Mouse (Mus musculus) ES-E14 (cell line): Measurements from ENCODE around the gene Mapt. TPM values are rescaled to one million over a fixed set of nuclear protein-coding genes. Genes with fewer than 3 reads are reported as not detected.

Experiments
- DNase-seq: peaks from one replicate; pipeline ENCODE4 v3.0.0-alpha.2; 2013; ENCODE audit warnings: low read depth, low spot score
- H3K27ac ChIP-seq: 2 replicates; pipeline ENCODE4 v1.5.1; 2012; ENCODE audit warnings: low read depth, mild to moderate bottlenecking, low read length, moderate library complexity, mixed read lengths; ENCODE audit not compliant: poor library complexity, insufficient read depth, severe bottlenecking
- H3K36me3 ChIP-seq: 2 replicates; pipeline ENCODE4 v1.6.1; 2012; ENCODE audit warnings: mild to moderate bottlenecking, low read length, moderate library complexity, mixed read lengths; ENCODE audit not compliant: control insufficient read depth, poor library complexity, insufficient read depth, severe bottlenecking
- H3K4me1 ChIP-seq, 2 experiments: fragments of 150-350 bp in 1 of 2; sonication (generic) in 1 of 2; 2 replicates each; pipeline ENCODE4 v1.6.1; 2012; ENCODE audit warnings: low read length in 2 of 2, mild to moderate bottlenecking in 1 of 2, mixed read lengths in 1 of 2; ENCODE audit not compliant: control insufficient read depth in 2 of 2, insufficient read depth in 2 of 2, poor library complexity in 1 of 2
- H3K4me3 ChIP-seq, 2 experiments: fragments of 150-350 bp in 1 of 2; sonication (generic) in 1 of 2; 2 replicates each; pipeline ENCODE4 v1.5.1; 2012; ENCODE audit warnings: low read length in 2 of 2, low read depth in 1 of 2, mild to moderate bottlenecking in 1 of 2, mixed read lengths in 1 of 2; ENCODE audit not compliant: insufficient read depth in 1 of 2, poor library complexity in 1 of 2, severe bottlenecking in 1 of 2
- H3K9ac ChIP-seq: 2 replicates; pipeline ENCODE4 v1.6.1; 2012; ENCODE audit warnings: low read depth, mild to moderate bottlenecking, low read length, mixed read lengths; ENCODE audit not compliant: poor library complexity, insufficient read depth, severe bottlenecking
- H3K9me3 ChIP-seq: fragments of 150-350 bp; sonication (generic); 2 replicates; pipeline ENCODE4 v1.6.1; 2012; ENCODE audit warnings: low read depth, mild to moderate bottlenecking, low read length; ENCODE audit not compliant: control insufficient read depth, insufficient read depth
- CHD2 ChIP-seq: IDR thresholded peaks from 2 replicates; pipeline ENCODE4 v1.6.1; 2014; ENCODE audit warnings: mild to moderate bottlenecking, low read depth, low read length, inconsistent platforms
- HCFC1 ChIP-seq: IDR thresholded peaks from 2 replicates; pipeline ENCODE4 v1.6.1; 2012; ENCODE audit warnings: low read length, inconsistent platforms, borderline replicate concordance; ENCODE audit not compliant: insufficient read depth
- MAFK ChIP-seq: IDR thresholded peaks from 2 replicates; pipeline ENCODE4 v1.6.1; 2014; ENCODE audit warnings: mild to moderate bottlenecking, low read depth, low read length, inconsistent platforms; ENCODE audit not compliant: insufficient read depth
- ZC3H11A ChIP-seq: IDR thresholded peaks from 2 replicates; pipeline ENCODE4 v1.6.1; 2012; ENCODE audit warnings: low read depth, mild to moderate bottlenecking, inconsistent platforms, low read length, borderline replicate concordance
- ZNF384 ChIP-seq: IDR thresholded peaks from 2 replicates; pipeline ENCODE4 v1.6.1; 2012; ENCODE audit warnings: low read depth, low read length, inconsistent platforms
- in situ Hi-C, 2 experiments: fragments of 600-800 bp; cut with MboI; formaldehyde crosslinking; loops; one replicate each; pipeline ENCODE4 v1.15.1; 2025; ENCODE audit warnings: low sequenced_read_pairs in 2 of 2, inconsistent platforms in 1 of 2; ENCODE audit not compliant: unreplicated experiment in 2 of 2
- total RNA-seq: library from RNA; depleted of rRNA; stranded (reverse); fragments of 300-350 nt; gene quantifications from 2 replicates; pipeline ENCODE4 v1.2.3, GENCODE M21; 2012

Mapt gene
- total RNA-seq, 1 experiment, result 9.7 TPM

- Histone ChIP-seq H3K4me3 (no peak overlapping the region), H3K27ac (no peak overlapping the region), H3K9ac (no peak overlapping the region), H3K36me3 (no peaks in the 10 kb centered on the region), H3K4me1 (peaks cover 0 to 2% of the 10 kb centered on the region in 2 experiments; a peak in 1 of 4 replicates), H3K9me3 (no peaks in the 10 kb centered on the region)
- in situ Hi-C loops, result no loop called here
- no peak for DNase-seq
- TF ChIP-seq CHD2, result no peak
- no peak for TF ChIP-seq ZC3H11A
These were observed 15.0 kb downstream of the Mapt start for GRCm38 (mm10) chr11:104246171-104246694.

GRCm38 (mm10) chr11:104247141-104247717, 16.0 kb downstream of the Mapt start:
- H3K9ac ChIP-seq, result no peak overlapping the region
- in situ Hi-C loops, result no loop called here
- DNase-seq, result no peak
- no peaks in the 10 kb centered on the region for H3K9me3 ChIP-seq
- no peak for TF ChIP-seq MAFK
- no peak for TF ChIP-seq HCFC1
- TF ChIP-seq ZC3H11A, result no peak
- no peak for TF ChIP-seq CHD2
- TF ChIP-seq ZNF384, result no peak
- H3K27ac ChIP-seq, result no peak overlapping the region
- H3K4me3 ChIP-seq, result no peak overlapping the region
- H3K4me1 ChIP-seq, result peaks cover 0 to 2% of the 10 kb centered on the region in 2 experiments; a peak in 1 of 4 replicates
- no peaks in the 10 kb centered on the region for H3K36me3 ChIP-seq

- no peak overlapping the region for H3K9ac ChIP-seq
- no peak overlapping the region for H3K4me3 ChIP-seq
- H3K9me3 ChIP-seq, result no peaks in the 10 kb centered on the region
- in situ Hi-C loops, result no loop called here
- H3K36me3 ChIP-seq, result no peaks in the 10 kb centered on the region
- DNase-seq, result no peak
- TF ChIP-seq ZC3H11A (no peak), ZNF384 (no peak), HCFC1 (no peak), MAFK (no peak), CHD2 (no peak)
- no peaks in the 10 kb centered on the region for H3K4me1 ChIP-seq
- H3K27ac ChIP-seq, result no peak overlapping the region
These were observed 18.2 kb downstream of the Mapt start for GRCm38 (mm10) chr11:104249420-104249819.

- H3K27ac ChIP-seq, result no peak overlapping the region
- H3K4me1 ChIP-seq, result no peaks in the 10 kb centered on the region
- TF ChIP-seq ZC3H11A (no peak), ZNF384 (no peak), HCFC1 (no peak), MAFK (no peak), CHD2 (no peak)
- H3K36me3 ChIP-seq, result no peaks in the 10 kb centered on the region
- no peak for DNase-seq
- no peak overlapping the region for H3K4me3 ChIP-seq
- H3K9ac ChIP-seq, result no peak overlapping the region
- no peaks in the 10 kb centered on the region for H3K9me3 ChIP-seq
- in situ Hi-C loops, result no loop called here
These were observed 19.9 kb downstream of the Mapt start for GRCm38 (mm10) chr11:104251121-104251520.

- Histone ChIP-seq H3K27ac (no peak overlapping the region), H3K36me3 (no peaks in the 10 kb centered on the region), H3K9me3 (no peaks in the 10 kb centered on the region), H3K4me1 (no peaks in the 10 kb centered on the region), H3K4me3 (no peak overlapping the region), H3K9ac (no peak overlapping the region)
- in situ Hi-C loops, result no loop called here
- DNase-seq, result no peak
- TF ChIP-seq MAFK (no peak), ZNF384 (no peak), CHD2 (no peak), HCFC1 (no peak), ZC3H11A (no peak)
These were observed 20.9 kb downstream of the Mapt start for GRCm38 (mm10) chr11:104252094-104252493.
